Mouse (Mus musculus) cerebellum, postnatal 4 days (tissue): ENCODE results near the gene Ctnna2.

ENCODE experiments used
- DNase-seq, 2 experiments: peaks; one replicate each; pipeline ENCODE4 v3.0.0; 2022; ENCODE audit warnings: low spot score in 2 of 2, mixed read lengths in 1 of 2

Gene Ctnna2

GRCm38 (mm10) chr6:76964998-76965432 lies 1014.5 kb downstream of the Ctnna2 start:
- no peak for DNase-seq

DNA sequence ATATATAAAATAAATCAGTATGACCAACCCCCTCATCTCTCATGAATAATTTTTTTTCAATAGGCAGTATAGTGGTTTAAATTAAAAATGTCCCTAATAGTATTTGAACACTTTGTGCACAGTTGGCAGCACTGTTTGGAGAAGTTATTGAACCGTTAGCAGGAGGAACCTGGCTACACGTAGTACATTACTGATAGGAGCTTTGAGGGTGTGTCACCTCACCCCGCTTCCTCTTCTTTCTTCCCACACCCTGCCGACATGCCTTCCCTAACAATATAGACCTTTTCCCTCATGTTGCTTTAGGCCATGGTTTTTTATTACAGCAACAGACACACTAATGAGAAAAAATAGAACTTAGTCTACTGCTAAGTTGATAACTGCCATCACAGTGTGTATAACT lies 1071.4 kb downstream of the Ctnna2 start:
- no peak for DNase-seq

DNA sequence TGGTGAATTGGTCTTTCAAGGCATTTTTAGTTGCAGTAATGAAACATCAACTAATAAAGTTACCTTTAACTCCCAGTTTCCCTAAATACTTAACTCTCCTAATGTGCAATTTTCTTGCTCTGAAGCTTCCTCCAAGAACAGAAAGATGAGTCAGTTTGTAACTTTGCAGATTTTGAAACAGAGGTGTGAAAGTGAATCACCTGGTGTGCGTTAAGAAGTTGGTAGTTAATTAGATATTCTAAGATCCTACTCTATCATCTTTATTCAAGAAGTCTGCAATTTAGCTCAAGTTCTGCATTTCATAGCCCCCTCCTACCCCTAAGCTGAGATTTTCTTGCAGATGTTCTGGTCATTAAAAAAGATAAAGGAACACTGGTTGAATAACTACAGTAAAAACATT lies 1082.3 kb downstream of the Ctnna2 start:
- DNase-seq, result no peak
